Mouse (Mus musculus) gastrocnemius, postnatal 14 days (tissue): Measurements from ENCODE around the gene Tmcc3. TPM values are rescaled to one million over a fixed set of nuclear protein-coding genes. Genes with fewer than 3 reads are reported as not detected.

Experiments
- DNase-seq: peaks from one replicate; pipeline ENCODE4 v3.0.0; 2021; ENCODE audit warnings: mixed read lengths
- intact Hi-C: fragments of 180-260 bp; cut with DNase I; formaldehyde crosslinking; loops from one replicate; pipeline ENCODE4 v1.15.1; 2025; ENCODE audit warnings: low total_unique reads
- total RNA-seq, 2 experiments: library from RNA; stranded (reverse); gene quantifications; 2 replicates each; pipeline ENCODE4 v1.2.3; 2021

The Tmcc3 gene
- total RNA-seq, 2 experiments from 2014 or later, result 21.8 to 26.8 TPM

GRCm38 (mm10) chr10:94318574-94318973 lies 6.8 kb downstream of the Tmcc3 start:
- intact Hi-C loops, result no loop called here
- DNase-seq, result no peak

- intact Hi-C loops, result no loop called here
- DNase-seq, result no peak
Measured at GRCm38 (mm10) chr10:94329962-94330361, 18.2 kb downstream of the Tmcc3 start.

DNA sequence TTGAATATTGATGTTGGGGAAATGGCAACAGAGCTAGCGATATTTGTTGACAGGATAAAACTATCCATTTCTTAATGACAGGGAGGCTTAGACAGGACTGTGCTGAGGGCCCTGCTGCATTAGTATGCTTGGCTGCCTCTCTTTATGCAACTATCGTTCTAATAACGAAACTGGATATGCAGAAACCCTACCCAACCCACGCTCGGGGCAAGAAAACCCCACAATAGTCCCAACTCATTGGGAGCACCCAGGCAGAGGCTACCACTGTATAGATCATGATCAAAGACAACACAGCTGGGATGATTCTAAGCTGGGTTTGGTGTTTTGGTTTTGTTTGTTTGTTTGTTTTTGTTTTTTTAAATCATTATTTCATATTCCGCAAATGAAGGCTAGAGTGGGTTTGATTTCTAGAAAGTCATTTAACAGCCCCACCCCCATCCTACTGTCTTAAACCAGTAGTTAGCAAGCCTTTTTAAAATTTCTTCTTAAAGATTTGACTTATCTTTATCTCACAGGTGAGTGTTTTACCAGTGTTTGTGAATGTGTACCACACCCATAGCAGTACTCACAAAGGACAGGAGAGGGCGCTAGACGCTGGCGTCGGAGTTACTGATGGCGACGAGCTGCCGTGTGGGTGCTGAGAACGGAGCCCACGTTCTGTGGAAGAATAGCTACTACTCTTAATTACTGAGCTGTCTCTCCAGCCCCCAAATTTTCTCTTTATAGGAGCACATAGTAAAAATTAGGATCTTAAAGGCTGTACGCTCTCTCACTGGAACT lies 20.8 kb downstream of the Tmcc3 start:
- no peak for DNase-seq
- intact Hi-C loops, result no loop called here

DNA sequence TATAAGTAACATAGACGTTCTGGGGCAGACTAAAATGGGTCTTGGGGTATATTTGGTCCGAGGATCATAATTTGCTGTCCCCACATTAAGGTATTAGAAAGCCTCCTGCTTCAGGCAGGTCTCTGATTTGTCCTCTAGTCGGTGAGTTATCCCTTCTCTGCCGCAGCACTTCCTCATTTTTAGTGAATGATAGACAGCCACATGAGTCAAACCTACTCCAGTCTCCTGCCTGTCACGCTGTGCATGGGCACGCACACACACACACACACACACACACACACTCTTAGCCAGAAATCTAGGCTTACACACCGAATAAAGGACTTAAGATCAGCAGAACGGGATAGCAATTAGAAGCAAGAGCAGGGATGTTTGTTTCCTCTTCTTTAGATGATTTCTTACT lies 21.6 kb downstream of the Tmcc3 start:
- intact Hi-C loops, result no loop called here
- no peak for DNase-seq

- intact Hi-C loops, result no loop called here
- DNase-seq, result no peak
Measured at GRCm38 (mm10) chr10:94335047-94335446, 23.3 kb downstream of the Tmcc3 start.

- intact Hi-C loops, result no loop called here
- DNase-seq, result no peak
Measured at GRCm38 (mm10) chr10:94336071-94336470, 24.3 kb downstream of the Tmcc3 start.

DNA sequence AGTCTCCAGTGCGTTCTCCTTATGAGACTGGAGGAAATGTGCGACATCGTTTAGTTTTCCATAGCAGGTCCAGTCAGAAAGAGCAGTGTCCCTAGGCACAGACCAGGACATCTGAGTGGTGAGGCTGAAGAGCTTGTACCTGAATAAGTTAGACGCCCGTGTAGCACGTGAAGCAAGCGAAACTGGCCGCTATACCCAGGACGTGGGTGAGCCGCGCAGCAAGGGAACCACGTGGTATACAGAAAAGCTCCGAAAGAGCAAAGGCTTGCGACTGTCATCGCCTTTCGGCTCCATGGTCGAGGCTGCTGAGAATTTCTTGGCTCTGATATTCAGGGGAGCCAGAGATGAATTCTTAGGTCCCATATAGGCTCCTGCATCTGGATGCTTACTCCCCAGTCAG lies 29.8 kb downstream of the Tmcc3 start:
- DNase-seq, result no peak
- intact Hi-C loops, result no loop called here

DNA sequence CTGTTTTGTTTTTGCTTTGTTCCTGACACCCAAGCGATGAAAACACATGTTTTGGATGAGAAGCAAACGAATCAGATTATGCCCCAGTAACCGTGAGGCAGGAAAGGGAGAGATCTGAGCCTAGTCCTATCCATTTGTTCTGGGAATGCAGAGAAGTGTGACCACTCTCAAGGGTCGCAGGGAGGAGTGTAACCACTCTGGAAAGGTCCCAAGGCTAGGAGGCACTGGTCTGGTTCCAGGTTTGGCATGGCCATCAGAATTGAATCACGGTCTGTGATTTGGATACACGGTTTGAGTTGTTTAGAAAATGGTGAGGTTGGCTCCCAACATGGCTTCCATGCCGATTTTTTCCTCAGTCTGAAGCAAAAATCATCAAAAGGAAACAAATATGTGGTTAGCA lies 30.5 kb downstream of the Tmcc3 start:
- DNase-seq, result no peak
- intact Hi-C loops, result no loop called here

GRCm38 (mm10) chr10:94343581-94343980 lies 31.8 kb downstream of the Tmcc3 start:
- DNase-seq, result no peak
- intact Hi-C loops, result no loop called here

DNA sequence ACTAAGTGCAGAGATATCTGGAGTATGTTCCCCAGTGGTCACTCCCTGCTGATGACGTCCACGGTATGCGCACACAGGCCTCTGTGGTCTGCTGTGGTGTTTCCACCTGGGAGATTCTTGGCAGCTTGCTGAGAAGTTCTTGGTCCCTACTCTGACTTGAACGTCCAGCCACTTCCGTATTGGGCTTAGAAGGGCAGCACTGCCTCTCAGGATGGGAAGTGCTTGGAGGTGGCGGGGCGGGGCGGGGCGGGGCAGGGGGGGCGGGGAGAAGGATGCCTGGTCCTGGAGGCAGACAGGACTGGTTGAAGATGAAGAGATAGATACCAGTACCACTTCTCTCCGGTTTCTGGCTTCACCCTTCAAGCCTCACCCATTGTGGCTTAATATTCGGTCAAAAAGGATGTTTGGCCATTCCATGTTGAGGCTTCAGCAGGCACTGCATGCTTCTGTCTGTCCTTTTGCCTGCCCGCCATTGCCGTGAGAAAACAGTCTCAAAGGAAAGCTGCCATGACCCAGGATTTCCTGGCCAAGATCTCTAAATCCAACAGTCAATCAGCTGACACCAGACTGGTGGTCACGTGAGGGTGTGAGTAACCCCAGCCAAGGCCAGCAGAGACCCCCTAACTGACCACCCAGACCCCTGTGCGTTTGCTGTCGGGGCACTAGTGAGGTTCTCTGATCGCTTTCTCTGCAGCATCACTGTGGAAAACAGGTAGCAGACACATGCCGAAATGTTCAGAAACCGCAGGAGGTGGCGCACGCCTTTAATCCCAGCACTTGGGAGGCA lies 33.1 kb downstream of the Tmcc3 start:
- intact Hi-C loops, result no loop called here
- no peak for DNase-seq

DNA sequence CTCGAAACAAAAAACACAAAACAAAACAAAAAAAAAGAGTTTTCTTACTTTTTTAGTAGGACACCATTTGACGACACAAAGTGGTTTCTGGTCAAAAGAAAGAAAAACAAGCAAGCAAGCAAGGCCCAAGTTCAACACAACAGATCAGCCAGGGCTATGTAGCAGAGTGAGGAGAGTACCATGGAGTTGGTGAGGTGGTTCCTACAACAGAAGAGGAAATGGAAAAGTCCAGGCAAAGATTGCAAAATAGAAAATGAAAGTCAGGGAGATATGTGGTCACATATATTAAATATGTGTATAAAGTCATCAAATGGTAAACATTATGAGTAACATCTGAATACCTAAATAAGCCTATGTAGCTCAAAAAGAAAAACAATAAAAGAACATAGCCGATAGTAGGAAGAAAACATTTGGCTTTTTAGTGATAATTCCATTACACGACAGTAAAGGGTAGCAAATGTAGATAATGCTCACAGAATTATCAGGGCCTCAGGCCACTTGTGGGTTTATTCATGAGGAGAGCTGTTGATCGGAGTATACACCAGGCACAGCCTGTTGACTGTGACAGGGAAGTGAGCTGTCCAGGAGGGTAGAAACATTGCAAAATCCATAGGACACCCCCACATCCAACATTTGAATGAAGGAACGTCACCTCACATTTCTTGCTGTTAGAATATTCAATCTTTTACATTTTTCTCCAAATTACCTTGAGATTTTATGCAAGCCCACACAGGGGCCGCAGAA lies 33.9 kb downstream of the Tmcc3 start:
- intact Hi-C loops, result no loop called here
- no peak for DNase-seq

GRCm38 (mm10) chr10:94346596-94346995 lies 34.8 kb downstream of the Tmcc3 start:
- DNase-seq, result no peak
- intact Hi-C loops, result no loop called here

DNA sequence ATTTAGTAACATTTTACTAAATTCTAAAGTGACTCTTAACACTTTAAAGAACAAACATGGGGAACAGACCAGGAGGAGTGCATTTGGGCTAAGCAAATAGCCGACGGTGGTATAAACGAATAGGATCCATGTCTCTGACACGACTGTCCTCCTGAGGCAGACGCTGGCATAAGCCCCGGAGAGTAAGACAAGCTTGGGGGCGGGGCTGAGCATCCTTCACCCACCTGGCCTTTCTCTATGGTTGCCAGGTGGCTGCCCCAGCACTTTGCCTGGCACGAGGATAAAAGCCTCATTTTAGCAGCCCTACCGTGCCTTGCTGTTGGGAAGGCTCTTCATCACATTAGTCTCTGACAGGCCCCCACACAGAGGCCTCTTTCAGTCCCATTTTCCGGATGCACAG lies 35.5 kb downstream of the Tmcc3 start:
- no peak for DNase-seq
- intact Hi-C loops, result no loop called here

GRCm38 (mm10) chr10:94347959-94348358 lies 36.2 kb downstream of the Tmcc3 start:
- intact Hi-C loops, result no loop called here
- DNase-seq, result no peak

- intact Hi-C loops, result no loop called here
- DNase-seq, result no peak
Measured at GRCm38 (mm10) chr10:94350207-94350606, 38.5 kb downstream of the Tmcc3 start.

- intact Hi-C loops, result no loop called here
Measured at GRCm38 (mm10) chr10:94350896-94351661, 39.3 kb downstream of the Tmcc3 start.

DNA sequence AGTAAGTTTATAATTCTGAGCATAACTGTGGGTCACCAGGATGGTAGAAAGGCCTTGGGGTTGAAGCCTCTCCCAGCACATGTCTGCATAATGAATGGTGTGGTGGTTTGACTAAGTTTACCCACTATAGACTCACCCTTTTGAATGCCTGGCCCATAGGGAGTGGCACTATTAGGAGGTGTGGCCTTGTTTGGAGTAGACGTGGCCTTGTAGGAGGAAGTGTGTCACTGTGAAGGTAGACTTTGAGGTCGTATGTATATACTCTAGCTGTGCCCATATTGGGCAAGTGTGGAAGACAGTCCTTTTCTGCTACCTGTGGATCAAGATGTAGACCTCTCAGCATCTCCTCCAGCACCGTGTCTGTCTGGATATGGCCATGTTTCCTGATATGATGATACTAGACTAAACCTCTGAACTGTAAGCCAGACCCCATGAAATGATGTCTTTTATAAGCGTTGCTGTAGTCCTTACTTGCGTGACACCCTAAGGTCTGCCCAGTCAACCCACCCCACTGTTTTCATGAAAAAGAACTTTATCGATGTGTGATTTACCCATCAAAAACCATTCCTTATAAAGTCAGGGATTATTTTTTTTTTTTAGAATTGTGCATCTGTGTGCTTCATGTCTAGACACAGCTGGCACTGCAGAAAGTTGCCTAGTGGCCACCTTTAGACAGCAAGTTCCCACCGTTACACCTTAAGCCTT lies 40.6 kb downstream of the Tmcc3 start:
- no peak for DNase-seq
- intact Hi-C loops, result no loop called here

More at GRCm38 (mm10) chr10:94350896-94351661, 39.3 kb downstream of the Tmcc3 start:
- peak; percentile 23 for DNase-seq

GRCm38 (mm10) chr10:94352877-94353853 lies 41.4 kb downstream of the Tmcc3 start:
- no peak for DNase-seq
- intact Hi-C loops, result no loop called here
